ENCODE assay signal across 31 mouse cellular contexts in genomic region chr9:78492254-78492653, GRCm38 (mm10). TPM values are rescaled to one million over a fixed set of nuclear protein-coding genes. Genes with fewer than 3 reads are reported as not detected.
"Had no signal": no experiment of that assay in that cellular context is flagged by ENCODE, and none has a peak within 500 bp of the region (broad histone marks: within the 10 kb centered on the region; RNA-seq: fewer than 3 reads in every experiment).

No protein-coding gene starts in this region.

- ATAC-seq: liver, embryonic 12.5 days; liver, postnatal 0 days; lung, postnatal 0 days; midbrain, embryonic 13.5 days; midbrain, embryonic 15.5 days; midbrain, embryonic 16.5 days had no signal

- H3K9me3 ChIP-seq: limb, embryonic 10.5 days; limb, embryonic 12.5 days; limb, embryonic 13.5 days; limb, embryonic 15.5 days; liver, embryonic 12.5 days; liver, embryonic 13.5 days; liver, embryonic 15.5 days; lung, embryonic 15.5 days; megakaryocyte, embryonic 14.5 days; midbrain, embryonic 10.5 days; midbrain, embryonic 12.5 days; midbrain, embryonic 13.5 days; midbrain, embryonic 15.5 days had no signal

- H3K27me3 ChIP-seq: limb, embryonic 12.5 days; limb, embryonic 13.5 days; limb, embryonic 15.5 days; liver, embryonic 12.5 days; lung, embryonic 15.5 days; midbrain, embryonic 12.5 days; midbrain, embryonic 13.5 days; midbrain, embryonic 15.5 days had no signal

- H3K36me3 ChIP-seq: limb, embryonic 10.5 days; limb, embryonic 12.5 days; limb, embryonic 13.5 days; limb, embryonic 15.5 days; liver, embryonic 12.5 days; liver, embryonic 13.5 days; liver, embryonic 15.5 days; lung, embryonic 15.5 days; midbrain, embryonic 10.5 days; midbrain, embryonic 12.5 days; midbrain, embryonic 13.5 days; midbrain, embryonic 15.5 days had no signal

- H3K9ac ChIP-seq: limb, embryonic 12.5 days; limb, embryonic 13.5 days; limb, embryonic 15.5 days; liver, embryonic 12.5 days; liver, embryonic 13.5 days; liver, embryonic 14.5 days; liver, embryonic 15.5 days; liver, postnatal 0 days; lung, embryonic 14.5 days; lung, embryonic 15.5 days; midbrain, embryonic 12.5 days; midbrain, embryonic 13.5 days; midbrain, embryonic 15.5 days had no signal

- H3K4me2 ChIP-seq: limb, embryonic 12.5 days; limb, embryonic 13.5 days; limb, embryonic 15.5 days; liver, embryonic 11.5 days; liver, embryonic 12.5 days; liver, embryonic 13.5 days; liver, embryonic 15.5 days; lung, embryonic 14.5 days; lung, embryonic 15.5 days; midbrain, embryonic 11.5 days; midbrain, embryonic 12.5 days; midbrain, embryonic 13.5 days; midbrain, embryonic 15.5 days had no signal

- H3K4me1 ChIP-seq: limb, embryonic 13.5 days; midbrain, embryonic 15.5 days had no signal

- H3K27ac ChIP-seq: limb, embryonic 10.5 days; limb, embryonic 12.5 days; limb, embryonic 13.5 days; limb, embryonic 15.5 days; liver, embryonic 12.5 days; liver, embryonic 13.5 days; liver, embryonic 14.5 days; liver, embryonic 15.5 days; lung, embryonic 15.5 days; macrophage; midbrain, embryonic 10.5 days; midbrain, embryonic 12.5 days; midbrain, embryonic 13.5 days; midbrain, embryonic 15.5 days had no signal

- H3K4me3 ChIP-seq: limb, embryonic 10.5 days; limb, embryonic 12.5 days; limb, embryonic 13.5 days; limb, embryonic 15.5 days; liver, embryonic 12.5 days; liver, embryonic 13.5 days; liver, embryonic 15.5 days; lung, embryonic 15.5 days; megakaryocyte, embryonic 14.5 days; midbrain, embryonic 10.5 days; midbrain, embryonic 12.5 days; midbrain, embryonic 13.5 days; midbrain, embryonic 15.5 days; myocyte had no signal

- DNase-seq: left cerebral cortex, postnatal 4 days; liver; liver, embryonic 13.5 days; liver, postnatal 0 days; lung, adult 18-20 months; lung, adult 2 months; lung, embryonic 14.5 days; lung, postnatal 10 days; lung, postnatal 14 days; lung, postnatal 36 days; lung, postnatal 4 days; midbrain, embryonic 14.5 days had no signal

RNA-seq across cellular contexts. Expression of gene Gm17324, which starts 43.7 kb away (rescaled TPM):
- polyA plus RNA-seq: lung, adult 2 months; macrophage had no signal
